Mouse (Mus musculus) bone marrow, adult 2 months (tissue): ENCODE measurements at regions not wholly inside any gene's neighbourhood (a gene's known extent, or its start where the extent isn't known, plus 50 kb on each side); places are given as distances from the start of the nearest gene placed in this dataset.

ENCODE experiments used
- CTCF ChIP-seq: fragments of 200-500 bp; IDR thresholded peaks from 2 replicates; pipeline ENCODE4 v1.5.1; 2011; ENCODE audit warnings: low read length, control low read depth; ENCODE audit not compliant: control insufficient read depth, insufficient read depth
- POLR2A ChIP-seq: fragments of 200-500 bp; IDR thresholded peaks from 2 replicates; pipeline ENCODE4 v1.6.1; 2011; ENCODE audit warnings: low read depth, mild to moderate bottlenecking, control low read depth, low read length, borderline replicate concordance; ENCODE audit not compliant: control insufficient read depth

- TF ChIP-seq CTCF, result no peak
- TF ChIP-seq POLR2A, result no peak
These were observed 115.2 kb downstream of the Gm26897 start for GRCm38 (mm10) chr5:111848917-111849316.
